Mouse (Mus musculus) kidney, postnatal 0 days (tissue): ENCODE results near the gene Rnft1. TPM values are rescaled to one million over a fixed set of nuclear protein-coding genes. Genes with fewer than 3 reads are reported as not detected.
"Not testable (repeated sequence)": the region's sequence is repeated elsewhere in the genome, so short reads cannot be mapped to it uniquely, and the experiment has no call there.

Experiments
- ATAC-seq: fragments of 200-750 bp; cut with Nextera tagmentation; replicated peaks from 2 replicates; pipeline ENCODE4 v1.8.0; 2017; ENCODE audit warnings: low read depth, moderate number of reproducible peaks, moderate TSS enrichment, moderate library complexity; ENCODE audit not compliant: low FRiP score
- DNase-seq: peaks from one replicate; pipeline ENCODE4 v3.0.0-alpha.2; 2016; ENCODE audit warnings: low spot score
- H3K27ac ChIP-seq: fragments of 300-500 bp; sonication (generic); 2 replicates; pipeline ENCODE4 v1.5.1; 2014; ENCODE audit warnings: mild to moderate bottlenecking
- H3K27me3 ChIP-seq: fragments of 300-500 bp; sonication (generic); 2 replicates; pipeline ENCODE4 v1.6.1; 2014; ENCODE audit warnings: low read length, mixed read lengths; ENCODE audit not compliant: insufficient read depth
- H3K36me3 ChIP-seq: fragments of 300-500 bp; sonication (generic); 2 replicates; pipeline ENCODE4 v1.6.1; 2014; ENCODE audit warnings: low read length, mixed read lengths; ENCODE audit not compliant: insufficient read depth
- H3K4me1 ChIP-seq: fragments of 300-500 bp; sonication (generic); replicated peaks from 2 replicates; pipeline ENCODE4 v1.6.1; 2014; ENCODE audit warnings: antibody characterized with exemption, low read length, mixed read lengths; ENCODE audit not compliant: insufficient read depth
- H3K4me2 ChIP-seq: fragments of 300-500 bp; sonication (generic); 2 replicates; pipeline ENCODE4 v1.6.1; 2014; ENCODE audit warnings: mild to moderate bottlenecking, low read length, moderate library complexity, mixed read lengths
- H3K4me3 ChIP-seq: fragments of 300-500 bp; sonication (generic); replicated peaks from 2 replicates; pipeline ENCODE4 v1.5.1; 2014; ENCODE audit warnings: low read depth, low read length
- H3K9ac ChIP-seq: fragments of 300-500 bp; sonication (generic); 2 replicates; pipeline ENCODE4 v1.6.1; 2014; ENCODE audit warnings: low read depth, low read length
- H3K9me3 ChIP-seq: fragments of 300-500 bp; sonication (generic); replicated peaks from 2 replicates; pipeline ENCODE4 v1.6.1; 2016; ENCODE audit warnings: low read length, inconsistent platforms, mixed read lengths
- CTCF ChIP-seq: IDR thresholded peaks from 2 replicates; pipeline ENCODE4 v1.5.1; 2016; ENCODE audit warnings: antibody characterized with exemption, low read depth, mild to moderate bottlenecking, moderate library complexity
- WGBS: fragments of 180-500 bp; shearing (Covaris S2); extraction: QIAGEN DNeasy Blood & Tissue Kit; methylation state at CpG from one replicate; pipeline ENCODE4 v1.1.7; 2014; 5-methylcytosine and 5-hydroxymethylcytosine counted together
- polyA plus RNA-seq: library from polyadenylated mRNA; unstranded; fragments of >200 nt; fragmentation: Nextera tagmentation; extraction: Ambion mirVana; gene quantifications from 2 replicates; pipeline ENCODE4 v1.2.1, GENCODE M21; 2015

Gene Rnft1
- polyA plus RNA-seq, 1 experiment from 2014 or later: 48.3 TPM

DNA sequence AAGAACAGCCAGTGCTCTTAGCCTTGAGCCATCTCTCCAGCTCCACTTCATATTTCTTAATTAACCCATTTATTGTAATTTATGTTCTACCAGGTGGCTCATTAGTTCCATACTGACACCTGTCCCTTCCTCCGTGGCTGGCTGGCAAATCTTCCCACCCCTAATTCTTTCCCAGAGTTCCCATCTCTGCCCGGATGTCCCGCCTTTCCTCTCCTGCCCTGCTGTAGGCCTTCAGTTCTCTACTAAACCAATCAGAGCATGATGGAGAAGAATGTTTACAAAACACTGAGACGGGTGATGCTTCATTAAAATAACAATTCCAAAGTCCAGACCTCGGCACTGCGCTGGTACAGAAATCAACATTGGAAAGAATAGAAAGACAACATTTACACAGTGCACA is 25.6 kb upstream of the Rnft1 start:
- ATAC-seq: no peak
- Histone ChIP-seq H3K27me3 (no peaks in the 10 kb centered on the region), H3K27ac (no peak overlapping the region), H3K4me1 (no peaks in the 10 kb centered on the region), H3K4me3 (no peak overlapping the region), H3K4me2 (no peak overlapping the region), H3K36me3 (no peaks in the 10 kb centered on the region), H3K9ac (no peak overlapping the region), H3K9me3 (no peaks in the 10 kb centered on the region)
- WGBS: 88% methylated on average over 6 of the region's 6 CpGs
- no peak for TF ChIP-seq CTCF
- no peak for DNase-seq

- H3K36me3 ChIP-seq: no peaks in the 10 kb centered on the region
- ATAC-seq (no peak), DNase-seq (no peak)
- H3K27me3 ChIP-seq: no peaks in the 10 kb centered on the region
- H3K4me2 ChIP-seq: no peak overlapping the region
- no peak overlapping the region for H3K4me3 ChIP-seq
- no peak for TF ChIP-seq CTCF
- H3K9me3 ChIP-seq: no peaks in the 10 kb centered on the region
- H3K27ac ChIP-seq: no peak overlapping the region
- no peaks in the 10 kb centered on the region for H3K4me1 ChIP-seq
- no peak overlapping the region for H3K9ac ChIP-seq
These were observed 21.9 kb upstream of the Rnft1 start for GRCm38 (mm10) chr11:86462579-86462978.

GRCm38 (mm10) chr11:86464275-86464674 is 20.2 kb upstream of the Rnft1 start:
- not testable (repeated sequence) for H3K4me1 ChIP-seq, H3K4me2 ChIP-seq, H3K9ac ChIP-seq, H3K27ac ChIP-seq, H3K4me3 ChIP-seq, H3K9me3 ChIP-seq, ATAC-seq, H3K27me3 ChIP-seq, H3K36me3 ChIP-seq
- peak; percentile 91 for DNase-seq
- WGBS: 16% methylated on average over 8 of the region's 8 CpGs
- TF ChIP-seq CTCF: peak; percentile 83

- no peaks in the 10 kb centered on the region for H3K27me3 ChIP-seq
- 0 out of 2 replicates have a peak, but pooled peaks cover 8% of the 10 kb centered on the region for H3K4me1 ChIP-seq
- DNase-seq (no peak), ATAC-seq (no peak)
- no peak for TF ChIP-seq CTCF
- no peaks in the 10 kb centered on the region for H3K9me3 ChIP-seq
- H3K4me2 ChIP-seq: no peak overlapping the region
- H3K4me3 ChIP-seq: no peak overlapping the region
- no peaks in the 10 kb centered on the region for H3K36me3 ChIP-seq
- WGBS: 79% methylated on average over 8 of the region's 8 CpGs
- H3K27ac ChIP-seq: no peak overlapping the region
- no peak overlapping the region for H3K9ac ChIP-seq
These were observed 16.1 kb upstream of the Rnft1 start for GRCm38 (mm10) chr11:86468345-86468744.

DNA sequence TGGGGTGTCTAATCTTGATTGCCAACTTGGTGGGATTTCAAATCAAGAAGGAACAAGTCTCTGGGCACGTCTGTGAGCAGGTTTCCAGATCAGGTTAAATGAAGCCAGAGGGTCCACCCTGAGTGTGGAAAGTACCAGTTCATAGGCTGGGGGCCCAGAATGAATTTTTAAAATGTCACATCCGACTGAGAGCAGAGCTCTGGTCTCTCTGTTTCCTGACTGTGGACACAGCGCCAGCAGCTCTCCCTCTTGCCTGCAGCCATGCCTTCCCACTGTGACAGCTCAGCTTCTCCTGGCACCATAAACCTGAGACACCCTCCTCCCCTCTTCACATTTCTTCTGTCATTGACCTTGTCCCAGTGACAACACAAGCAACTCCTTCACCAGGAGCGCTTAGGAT is 15.5 kb upstream of the Rnft1 start:
- no peak for ATAC-seq
- Histone ChIP-seq H3K9me3 (no peaks in the 10 kb centered on the region), H3K4me3 (no peak overlapping the region), H3K27ac (no peak overlapping the region), H3K27me3 (no peaks in the 10 kb centered on the region), H3K4me1 (0 out of 2 replicates have a peak, but pooled peaks cover 8% of the 10 kb centered on the region), H3K36me3 (no peaks in the 10 kb centered on the region), H3K9ac (no peak overlapping the region), H3K4me2 (no peak overlapping the region)
- 62% methylated on average over 4 of the region's 4 CpGs for WGBS
- DNase-seq: no peak
- no peak for TF ChIP-seq CTCF

DNA sequence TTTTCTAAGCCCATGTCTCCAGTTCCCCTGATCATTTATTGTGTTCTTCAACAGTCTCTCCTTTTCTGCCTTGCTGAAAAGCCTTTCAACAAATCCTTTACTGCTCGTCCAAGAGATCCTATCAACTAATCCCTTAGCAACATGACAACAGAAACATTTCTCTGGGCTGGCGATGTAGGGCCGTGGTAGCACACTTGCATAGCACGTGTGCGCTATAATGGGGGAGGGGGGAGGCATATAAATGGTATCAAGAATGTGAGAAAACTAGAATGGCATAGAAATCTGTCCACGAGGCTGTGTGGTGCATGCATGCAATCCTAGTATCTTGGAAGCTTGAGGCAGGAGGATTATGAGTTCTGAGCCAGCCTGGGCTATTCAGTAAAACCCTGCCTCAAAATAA is 12.7 kb upstream of the Rnft1 start:
- Histone ChIP-seq H3K27ac (no peak overlapping the region), H3K4me3 (no peak overlapping the region), H3K9ac (no peak overlapping the region), H3K27me3 (no peaks in the 10 kb centered on the region), H3K4me1 (0 out of 2 replicates have a peak, but pooled peaks cover 8% of the 10 kb centered on the region), H3K36me3 (no peaks in the 10 kb centered on the region), H3K4me2 (no peak overlapping the region), H3K9me3 (no peaks in the 10 kb centered on the region)
- TF ChIP-seq CTCF: no peak
- ATAC-seq (no peak), DNase-seq (no peak)
- WGBS: 76% methylated on average over 6 of the region's 6 CpGs

DNA sequence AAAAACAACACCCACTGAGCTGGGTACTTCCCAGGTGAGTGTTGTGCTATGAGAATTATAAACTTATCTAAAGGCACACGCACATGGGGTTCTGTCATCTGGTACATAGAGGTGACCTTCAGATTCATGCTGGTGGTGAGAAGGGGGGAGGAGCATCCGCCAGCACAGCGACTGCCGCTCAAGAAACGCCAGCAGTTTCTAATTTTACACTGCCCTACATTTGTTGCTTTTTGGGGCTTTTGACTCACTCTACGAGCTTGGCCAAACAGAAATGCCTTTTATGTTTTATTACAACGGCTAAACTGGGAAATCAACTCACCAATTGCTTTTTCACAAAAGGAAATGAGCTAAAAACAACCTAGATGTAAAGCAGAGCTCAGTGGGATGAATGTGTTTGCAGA is 11.7 kb upstream of the Rnft1 start:
- H3K36me3 ChIP-seq: no peaks in the 10 kb centered on the region
- H3K27ac ChIP-seq: peak overlapping the region; percentile 60; the same call in 1 of the 2 replicates
- 10% methylated on average over 7 of the region's 7 CpGs for WGBS
- peak overlapping the region; percentile 18 for H3K4me3 ChIP-seq
- H3K27me3 ChIP-seq: no peaks in the 10 kb centered on the region
- TF ChIP-seq CTCF: no peak
- DNase-seq: peak; percentile 46
- ATAC-seq: no peak
- H3K9me3 ChIP-seq: no peaks in the 10 kb centered on the region
- H3K4me2 ChIP-seq: peak overlapping the region; percentile 49
- 0 out of 2 replicates have a peak, but pooled peaks cover 8% of the 10 kb centered on the region for H3K4me1 ChIP-seq
- peak overlapping the region; percentile 44; the same call in 1 of the 2 replicates for H3K9ac ChIP-seq
